Mouse (Mus musculus) embryo, embryonic 11 days (tissue): ENCODE results near the gene Tomm7.
A peak's percentile ranks its signal among the peaks of the same experiment; 100 is the strongest.
"Not testable (repeated sequence)": the region's sequence is repeated elsewhere in the genome, so short reads cannot be mapped to it uniquely, and the experiment has no call there.

ENCODE experiments used
- DNase-seq: peaks from one replicate; pipeline ENCODE4 v3.0.0-alpha.2; 2015

Tomm7 gene

DNA sequence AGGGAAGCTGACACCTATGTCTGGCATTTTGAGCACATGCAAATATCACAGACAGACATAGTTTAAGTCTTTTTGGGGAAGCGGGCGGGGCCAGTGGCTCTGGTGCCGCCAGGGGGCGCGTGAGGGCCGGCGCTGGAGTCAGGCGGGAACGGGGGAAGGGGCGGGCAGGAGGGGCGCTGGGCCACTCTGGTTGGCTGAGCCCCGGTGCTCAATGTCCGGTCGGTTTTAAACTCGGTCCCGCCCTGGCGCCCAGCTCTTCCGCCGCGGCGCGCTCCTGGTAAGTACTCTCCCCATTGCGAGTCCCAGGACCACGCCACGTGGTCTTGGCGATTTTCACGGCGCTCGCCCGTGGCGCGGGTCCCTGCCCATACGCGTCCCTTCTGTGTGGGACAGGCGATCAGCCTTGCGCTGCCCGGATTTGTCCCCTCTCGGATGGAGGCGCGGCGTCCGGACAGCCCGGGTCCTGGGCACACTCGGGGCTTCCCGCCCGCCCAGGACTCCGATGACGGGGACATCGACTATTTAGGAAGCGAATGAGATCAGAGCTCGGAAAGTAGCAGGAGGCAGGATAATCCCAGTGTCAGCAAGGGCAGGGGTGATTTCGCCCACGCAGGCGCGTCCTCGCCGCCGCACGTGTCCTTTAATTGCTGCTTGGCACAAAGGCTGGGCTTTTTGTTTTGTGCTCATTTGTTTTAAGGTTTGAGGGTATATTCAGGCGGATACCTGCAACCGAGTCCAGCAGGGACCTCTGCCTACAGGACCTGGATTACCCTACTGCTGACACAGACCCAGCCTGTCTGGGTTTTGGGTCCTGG, 6.6 kb upstream of the Tomm7 start:
- DNase-seq = peak; percentile 88

DNA sequence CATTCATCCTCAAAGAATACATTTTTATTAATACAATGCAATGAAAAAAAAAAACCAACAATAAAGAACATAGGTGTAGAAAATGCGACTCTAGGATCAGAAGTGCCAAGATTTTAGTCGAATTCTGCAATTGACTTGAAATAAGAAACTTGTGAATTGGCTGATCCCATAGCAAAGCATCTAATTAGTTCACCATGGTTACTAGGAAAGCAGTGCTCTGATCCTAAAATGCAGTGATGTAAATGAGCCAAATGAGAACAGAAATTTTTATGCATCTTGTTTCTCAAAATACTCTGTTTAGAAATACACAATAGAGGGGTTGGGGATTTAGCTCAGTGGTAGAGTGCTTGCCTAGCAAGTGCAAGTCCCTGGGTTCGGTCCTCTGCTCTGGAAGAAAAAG, 1.2 kb upstream of the Tomm7 start:
- DNase-seq = no peak

DNA sequence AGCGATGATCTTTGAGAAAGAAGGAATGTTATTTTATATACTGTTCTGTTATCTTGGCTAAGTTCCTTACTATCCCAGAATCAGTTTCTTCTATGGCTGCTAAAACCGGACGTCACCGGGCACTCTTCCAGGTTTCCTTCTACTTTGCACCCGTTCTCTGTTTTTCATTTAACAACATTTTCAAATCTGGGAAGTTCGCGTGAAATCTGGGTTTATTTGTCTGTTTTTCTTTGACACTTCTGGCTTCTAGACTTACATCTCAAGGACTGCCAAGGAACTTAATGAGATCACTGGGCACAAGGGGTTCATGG, 525 bp upstream of the Tomm7 start:
- no peak for DNase-seq

DNA sequence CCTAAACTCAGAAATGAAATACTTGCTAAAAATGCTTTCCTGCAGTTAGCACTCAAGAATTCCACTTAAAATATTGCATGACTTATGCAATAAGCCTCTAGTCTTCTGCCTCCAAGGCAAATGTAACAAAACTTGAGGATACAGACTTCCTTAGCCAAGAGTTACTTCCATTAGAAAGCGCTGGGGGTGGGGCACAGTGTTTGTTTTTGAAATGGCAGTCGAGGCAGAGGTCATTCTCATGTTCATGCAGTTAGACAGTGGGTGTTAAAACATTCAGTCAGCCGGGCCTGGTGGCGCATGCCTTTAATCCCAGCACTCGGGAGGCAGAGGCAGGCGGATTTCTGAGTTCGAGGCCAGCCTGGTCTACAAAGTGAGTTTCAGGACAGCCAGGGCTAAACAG, 5.8 kb downstream of the Tomm7 start:
- no peak for DNase-seq

DNA sequence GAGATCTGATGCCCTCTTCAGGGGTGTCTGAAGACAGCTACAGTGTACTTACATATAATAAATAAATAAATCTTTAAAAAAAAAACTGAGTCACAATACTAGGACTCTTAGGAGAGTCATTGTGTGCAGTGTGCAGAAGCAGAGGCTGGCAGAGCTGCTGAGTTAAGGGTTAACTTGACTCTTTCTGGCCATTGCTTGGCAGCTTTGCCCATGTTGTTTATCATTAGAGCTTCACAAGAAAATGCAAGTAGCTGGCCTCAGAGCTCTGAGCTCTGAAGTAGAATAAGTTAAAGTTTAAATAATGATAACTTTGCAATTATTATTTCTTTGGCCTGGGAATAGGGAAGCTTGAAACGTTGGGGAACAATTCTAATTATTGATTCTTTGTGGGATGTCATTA, 8.3 kb downstream of the Tomm7 start:
- not testable (repeated sequence) for DNase-seq

DNA sequence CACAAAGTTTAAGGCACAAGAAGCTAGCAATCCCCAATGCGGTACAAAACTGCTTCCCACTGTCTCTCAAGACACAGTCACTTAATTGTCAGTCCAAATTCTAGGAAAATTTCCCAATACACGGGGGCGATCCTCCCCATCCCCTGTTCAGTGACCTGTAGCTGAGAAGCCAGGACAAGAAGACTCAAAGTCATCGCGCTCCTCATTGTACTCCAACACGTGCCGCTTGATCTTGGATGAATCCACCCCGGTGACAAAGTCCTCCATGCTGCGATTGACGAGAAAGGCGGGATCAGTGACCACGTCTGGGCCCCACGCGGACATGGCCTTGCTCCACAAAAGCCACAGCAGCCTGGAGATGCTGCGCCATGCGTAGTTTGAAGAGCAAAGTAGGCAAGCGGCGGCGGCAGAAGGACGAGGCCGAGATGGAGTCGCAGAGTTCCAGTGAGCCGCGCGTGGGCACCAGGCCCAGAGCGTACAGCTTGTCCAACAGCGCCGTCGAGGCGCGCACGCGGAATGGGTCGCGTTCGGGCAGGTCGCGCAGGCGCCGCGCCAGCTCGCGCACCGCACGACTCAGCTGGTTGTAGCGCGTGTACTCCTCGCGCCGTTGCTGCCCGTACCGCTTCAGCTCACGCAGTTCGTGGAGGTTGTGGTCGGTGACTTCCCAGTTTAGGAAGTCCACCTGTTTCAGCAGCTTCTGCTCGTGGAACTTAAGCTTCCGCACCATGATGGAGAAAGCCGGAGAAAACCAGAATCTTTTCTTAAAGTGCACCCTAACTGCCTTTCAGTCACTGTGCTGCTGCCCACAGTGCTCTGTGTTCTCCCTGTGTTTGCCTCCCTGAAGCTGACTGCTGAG, 12.8 kb downstream of the Tomm7 start:
- DNase-seq = peak; percentile 39

DNA sequence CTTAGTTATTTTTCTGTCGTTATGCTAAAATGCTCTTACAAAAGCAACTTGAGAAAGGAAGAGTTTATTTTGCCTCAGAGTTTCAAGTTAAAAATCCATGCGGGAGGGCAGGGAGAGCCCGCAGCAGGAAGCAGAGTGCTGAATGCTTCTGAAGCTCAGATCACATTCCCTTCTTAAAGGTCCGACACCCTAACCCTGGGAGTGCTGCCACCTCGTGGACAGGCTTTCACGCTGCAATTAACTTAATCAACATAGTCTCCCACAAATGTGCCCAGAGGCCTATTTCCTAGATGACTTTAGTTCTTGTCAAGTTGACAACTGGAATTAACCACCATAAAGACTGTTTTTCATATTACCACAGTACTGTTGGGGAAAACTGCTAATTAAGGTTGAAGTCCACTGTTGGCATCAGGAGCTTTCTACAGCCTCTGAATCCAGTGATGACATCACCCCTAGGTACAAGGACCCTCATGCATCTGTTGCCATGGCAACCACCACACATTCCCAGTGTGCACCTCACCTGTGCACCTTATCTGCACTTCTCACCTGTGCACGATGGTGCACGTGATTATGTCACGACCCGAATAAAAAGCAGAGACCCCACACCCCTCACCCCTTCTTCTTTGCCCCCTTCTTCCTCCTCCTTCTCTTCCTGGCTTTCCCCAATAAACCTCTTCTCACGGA, 17.5 kb downstream of the Tomm7 start:
- peak; percentile 76 for DNase-seq

DNA sequence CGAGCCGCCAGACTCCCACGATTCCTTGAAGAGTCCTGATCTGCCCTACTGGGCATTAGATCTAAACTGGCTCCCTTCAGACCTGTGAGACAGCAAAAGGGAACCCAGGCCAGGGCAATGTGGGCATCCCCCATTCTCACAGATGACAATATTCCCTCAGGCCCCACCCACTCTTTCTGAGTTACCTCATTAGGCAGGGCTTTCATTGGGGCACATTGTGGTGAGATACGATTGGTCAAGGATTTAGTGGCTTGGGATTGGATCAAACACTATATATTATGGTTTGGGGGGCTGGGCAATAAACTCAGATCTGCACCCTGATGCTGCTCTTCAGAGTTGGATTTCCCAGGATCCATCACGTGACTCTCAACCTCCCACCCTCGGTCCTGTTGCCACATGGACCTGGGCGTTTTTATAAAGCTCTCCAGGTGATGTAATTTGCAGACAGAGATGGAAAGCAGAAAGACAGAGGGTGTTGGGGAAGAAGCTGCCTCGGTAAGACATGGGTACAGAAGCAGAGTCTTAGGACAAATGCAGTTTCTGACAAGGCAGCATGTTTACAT, 19.7 kb downstream of the Tomm7 start:
- no peak for DNase-seq

DNA sequence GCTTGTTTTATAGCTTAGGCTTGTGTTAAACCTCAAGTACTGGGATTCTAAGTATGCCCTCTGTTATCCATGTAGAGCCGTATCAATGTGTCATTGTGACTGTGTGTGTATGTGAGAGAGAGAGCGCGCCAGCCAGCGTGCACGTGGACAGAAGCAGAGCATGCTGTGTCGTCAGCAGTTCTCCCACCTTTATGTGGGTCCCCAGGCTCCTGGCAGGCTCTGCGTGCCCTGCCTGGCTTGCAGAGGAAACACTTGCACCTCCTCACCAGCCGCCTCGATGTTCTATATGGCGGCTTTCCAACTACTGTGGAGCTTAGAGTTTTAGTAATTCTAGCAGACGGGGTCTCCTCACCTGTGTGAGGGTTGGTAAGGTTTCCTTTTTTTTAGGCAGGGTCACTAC, 21.7 kb downstream of the Tomm7 start:
- DNase-seq = no peak

DNA sequence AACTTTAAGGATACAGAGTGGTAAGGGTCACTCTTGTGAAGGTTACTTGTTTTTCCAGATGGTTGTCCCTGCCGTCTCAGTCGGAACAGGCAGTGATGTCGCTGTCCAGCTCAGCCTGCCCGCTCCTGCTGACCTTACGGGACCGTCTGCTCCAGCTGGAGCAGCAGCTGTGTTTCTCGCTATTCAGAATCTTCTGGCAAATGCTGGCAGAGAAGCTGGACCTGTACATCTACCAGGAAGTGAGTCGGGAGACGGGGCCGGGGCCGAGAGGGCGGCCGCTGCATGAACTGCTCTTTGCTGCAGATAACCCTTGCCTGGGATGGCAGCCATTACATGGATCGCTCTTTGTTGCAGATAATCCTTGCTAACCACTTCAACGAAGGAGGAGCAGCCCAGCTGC, 27.3 kb downstream of the Tomm7 start:
- DNase-seq = no peak

DNA sequence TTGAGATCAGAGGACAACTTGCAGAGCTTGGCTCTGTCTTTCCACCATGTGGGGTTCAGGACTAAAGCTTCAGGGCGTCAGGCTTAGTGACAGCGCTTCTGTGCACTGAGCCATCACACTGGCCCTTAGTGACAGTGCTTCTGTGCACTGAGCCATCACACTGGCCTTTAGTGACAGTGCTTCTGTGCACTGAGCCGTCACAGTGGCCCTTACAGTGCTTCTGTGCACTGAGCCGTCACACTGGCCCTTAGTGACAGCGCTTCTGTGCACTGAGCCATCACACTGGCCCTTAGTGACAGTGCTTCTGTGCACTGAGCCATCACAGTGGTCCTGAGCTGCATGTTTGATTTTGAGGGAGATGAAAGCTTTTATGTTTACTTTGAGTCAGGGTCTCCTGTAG, 29.1 kb downstream of the Tomm7 start:
- no peak for DNase-seq

DNA sequence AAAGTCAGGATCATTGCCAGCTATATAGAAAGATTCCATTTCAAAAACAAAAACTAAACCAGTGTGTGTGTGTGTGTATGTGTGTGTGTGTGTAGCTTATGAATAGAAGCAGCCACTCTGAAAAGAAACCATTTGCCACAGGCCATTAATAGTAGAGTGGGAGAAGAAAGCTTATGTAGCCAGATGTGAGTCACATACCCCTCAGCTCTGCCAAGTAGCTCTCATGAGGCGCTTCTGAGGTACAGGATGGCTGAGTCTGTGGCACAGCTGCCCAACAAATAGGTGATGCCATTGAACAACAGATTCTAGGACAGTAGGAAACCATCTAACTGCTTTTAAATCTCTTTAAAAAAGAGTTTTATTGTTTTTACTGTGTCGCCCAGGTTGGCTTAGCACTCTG, 51.2 kb downstream of the Tomm7 start:
- no peak for DNase-seq

DNA sequence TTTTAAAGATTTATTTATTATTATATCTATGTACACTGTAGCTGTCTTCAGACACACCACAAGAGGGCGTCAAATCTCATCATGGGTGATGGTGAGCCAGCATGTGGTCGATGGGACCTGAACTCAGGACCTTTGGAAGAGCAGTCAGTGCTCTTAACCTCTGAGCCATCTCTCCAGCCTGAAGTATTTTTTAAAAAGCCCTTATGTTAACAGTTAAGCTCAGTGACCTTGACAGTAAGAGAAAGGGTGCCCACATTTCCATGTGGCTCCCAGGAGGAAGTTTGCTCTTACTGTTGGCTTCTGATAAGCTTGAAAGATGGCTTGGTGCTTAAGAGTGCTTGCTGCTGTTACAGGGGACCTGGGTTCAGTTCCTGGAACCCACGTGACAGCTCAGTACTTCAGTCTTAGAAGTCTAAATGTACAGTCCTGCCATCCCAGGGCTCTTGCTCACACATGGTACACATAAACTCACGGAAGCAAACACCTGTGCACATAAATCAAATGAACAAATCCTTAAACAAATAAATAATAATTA, 54.8 kb downstream of the Tomm7 start:
- DNase-seq = no peak
